Mouse (Mus musculus): ENCODE data around the gene Stx8.
A peak's percentile ranks its signal among the peaks of the same experiment; 100 is the strongest.

Stx8 gene

DNA sequence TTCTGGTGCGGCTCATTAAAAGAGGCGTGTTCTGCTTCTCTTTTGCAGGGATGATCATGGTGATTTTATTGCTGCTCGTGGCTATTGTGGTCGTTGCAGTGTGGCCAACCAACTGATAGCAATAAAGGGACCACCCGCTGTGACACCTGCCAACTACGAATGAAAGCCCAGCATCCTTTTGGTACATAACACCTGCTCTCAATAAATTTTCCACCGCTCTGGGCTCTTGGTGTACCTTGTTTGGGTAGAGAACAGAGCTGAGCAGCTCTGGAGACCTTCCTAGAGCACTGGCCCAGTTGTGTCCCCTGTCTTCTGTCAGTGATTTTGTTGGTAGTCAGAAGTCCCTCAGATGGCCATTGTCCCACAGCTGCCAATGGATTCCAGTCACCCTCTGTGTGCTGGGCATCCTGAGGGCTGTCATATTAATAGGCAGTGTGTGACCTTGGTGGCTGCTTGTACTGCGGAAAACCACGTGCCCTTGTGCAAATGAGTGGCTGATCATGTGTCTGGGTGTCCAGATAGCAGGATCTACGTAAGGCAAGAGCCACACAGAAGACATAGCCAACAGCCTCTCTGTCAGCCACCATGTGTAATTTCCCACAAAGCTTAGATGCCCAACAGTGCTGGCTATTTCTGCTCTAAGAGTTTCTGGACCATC, 237.8 kb downstream of the Stx8 start:
- DNase-seq = no peak

DNA sequence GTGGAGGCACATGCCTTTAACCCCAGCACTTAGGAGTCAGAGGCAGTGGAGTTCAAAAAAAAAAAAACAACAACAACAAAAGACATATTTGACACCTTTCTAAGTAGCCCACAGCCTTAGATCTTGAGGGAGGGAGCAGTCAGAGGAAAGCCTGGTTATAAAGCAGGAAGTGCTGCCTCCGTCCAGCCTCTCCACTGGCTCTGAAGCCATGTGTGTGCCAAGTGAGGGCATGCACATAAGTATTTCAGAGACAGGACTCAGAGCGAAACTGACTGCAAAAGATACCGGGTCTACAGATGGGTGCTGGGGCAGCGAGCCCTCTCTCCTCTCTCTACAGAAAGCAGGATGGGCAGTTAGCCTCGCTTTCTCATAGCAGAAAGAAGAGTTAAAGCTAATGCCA, 238.4 kb downstream of the Stx8 start:
- DNase-seq = no peak

- DNase-seq = no peak
Measured at GRCm38 (mm10) chr11:68205572-68206229, 239.7 kb downstream of the Stx8 start.

DNA sequence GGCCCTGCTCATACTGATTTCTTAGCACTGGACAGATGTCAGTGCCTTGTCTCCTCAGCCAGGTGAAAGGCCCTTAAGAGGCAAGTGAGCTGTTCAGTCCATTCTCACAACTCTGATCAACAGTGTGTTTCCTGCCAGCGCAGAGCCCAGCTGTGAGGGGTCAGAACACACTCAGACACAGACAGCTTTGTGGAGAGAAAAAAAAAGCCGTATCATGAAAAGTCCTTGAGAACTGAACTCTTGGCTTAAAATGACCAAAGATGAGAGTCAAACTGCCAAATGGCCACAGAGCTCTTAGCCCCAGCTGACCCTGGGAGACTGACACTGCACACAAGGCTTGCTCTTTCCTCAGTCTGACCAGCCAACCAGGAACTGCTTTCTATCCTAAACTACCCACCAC, 242.0 kb downstream of the Stx8 start:
- DNase-seq = no peak

DNA sequence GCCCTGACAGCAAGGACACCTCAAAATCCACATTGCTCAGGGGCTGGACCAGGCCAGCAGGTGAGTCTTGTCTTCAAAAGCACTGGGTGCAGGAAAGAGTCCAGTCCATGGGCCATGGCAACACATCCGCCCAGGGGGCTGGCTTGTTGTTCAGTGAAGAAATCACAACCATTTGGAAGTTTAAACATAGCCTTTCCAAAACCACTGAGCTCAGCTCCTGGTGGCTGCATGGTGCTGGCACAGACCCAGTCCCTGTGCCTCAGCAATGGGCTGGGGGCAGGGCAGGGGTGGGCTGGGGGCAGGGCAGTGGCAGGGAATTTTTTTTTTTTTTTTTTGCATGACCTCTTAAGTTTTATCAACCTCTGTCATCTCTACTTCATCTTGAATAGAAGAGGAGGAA, 242.6 kb downstream of the Stx8 start:
- DNase-seq = no peak

DNA sequence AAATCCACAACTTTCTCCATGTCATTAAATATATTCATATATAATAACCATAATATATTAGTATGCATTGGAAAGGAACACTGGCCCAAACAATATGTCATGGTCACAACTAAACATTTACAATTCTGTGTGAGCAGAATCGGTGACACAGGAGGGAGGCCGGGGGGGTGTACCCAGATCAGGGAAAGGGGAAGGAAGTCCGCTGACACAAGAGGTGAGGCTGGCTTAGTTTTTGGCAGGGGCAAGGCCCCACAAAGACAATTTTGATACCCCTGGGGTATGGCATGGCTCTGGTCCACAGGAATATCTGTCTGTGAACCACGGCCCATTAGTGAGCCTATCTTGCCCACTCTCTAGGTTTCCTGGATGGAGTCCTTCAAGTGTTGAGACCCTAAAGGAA, 243.5 kb downstream of the Stx8 start:
- no peak for DNase-seq

DNA sequence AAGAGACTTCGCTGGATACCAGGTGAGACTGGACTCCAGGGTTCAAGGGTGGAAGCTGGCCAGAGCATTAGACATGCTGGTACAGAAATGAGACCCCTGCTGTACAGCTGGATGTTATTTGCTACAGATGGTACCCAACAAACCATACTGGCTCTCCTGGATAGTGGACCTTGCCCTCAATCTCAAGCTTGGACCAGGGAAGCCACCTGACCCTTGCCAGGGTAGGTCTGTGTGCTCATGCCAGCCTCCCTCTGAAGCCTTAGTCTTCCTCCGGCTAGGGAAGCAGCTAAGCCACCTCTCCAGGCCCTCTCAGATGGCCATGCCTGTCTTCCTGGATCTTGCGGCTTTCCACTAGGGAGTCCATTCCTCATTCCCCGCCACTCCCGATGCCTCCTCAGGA, 244.7 kb downstream of the Stx8 start:
- DNase-seq = no peak

DNA sequence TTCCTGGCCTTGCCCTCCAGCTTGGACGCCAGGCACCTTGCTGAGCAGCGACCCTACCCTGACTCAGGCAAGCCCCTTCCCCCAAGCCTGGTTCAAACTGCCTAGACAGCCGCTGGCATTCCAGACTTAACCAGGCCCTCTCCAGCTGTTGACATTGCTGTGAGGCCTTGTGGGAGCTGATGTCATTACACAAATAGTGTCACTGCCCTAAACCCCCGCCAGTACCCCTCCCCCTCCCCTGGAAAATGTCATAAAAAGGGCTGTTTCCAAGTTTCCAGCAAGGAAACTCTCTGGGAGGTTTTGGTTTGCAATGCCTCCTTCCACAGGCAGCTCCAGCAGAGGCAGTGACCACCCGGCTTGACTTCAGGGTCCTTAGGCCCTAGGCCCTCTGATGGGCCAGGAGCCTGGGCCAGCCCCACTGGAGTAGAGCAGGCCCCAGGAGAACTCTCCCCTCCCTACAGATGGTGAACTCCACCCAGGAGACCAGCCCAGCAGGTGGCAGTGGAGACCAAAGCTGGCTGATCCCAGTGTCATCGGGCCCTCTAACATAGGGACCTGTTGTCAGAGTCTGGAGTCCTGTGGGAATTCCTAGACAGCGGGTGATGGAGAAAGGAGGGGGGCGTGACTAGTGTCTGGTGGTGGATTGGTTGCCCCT, 246.1 kb downstream of the Stx8 start:
- DNase-seq = peak; percentile 32

GRCm38 (mm10) chr11:68213896-68214295, 247.9 kb downstream of the Stx8 start:
- DNase-seq = no peak

- no peak for DNase-seq
Measured at GRCm38 (mm10) chr11:68214496-68215205, 248.7 kb downstream of the Stx8 start.

GRCm38 (mm10) chr11:68215206-68215912, 249.4 kb downstream of the Stx8 start:
- no peak for DNase-seq

- DNase-seq = no peak
Measured at GRCm38 (mm10) chr11:68216041-68216440, 250.0 kb downstream of the Stx8 start.

GRCm38 (mm10) chr11:68220733-68221132, 254.7 kb downstream of the Stx8 start:
- no peak for DNase-seq

DNA sequence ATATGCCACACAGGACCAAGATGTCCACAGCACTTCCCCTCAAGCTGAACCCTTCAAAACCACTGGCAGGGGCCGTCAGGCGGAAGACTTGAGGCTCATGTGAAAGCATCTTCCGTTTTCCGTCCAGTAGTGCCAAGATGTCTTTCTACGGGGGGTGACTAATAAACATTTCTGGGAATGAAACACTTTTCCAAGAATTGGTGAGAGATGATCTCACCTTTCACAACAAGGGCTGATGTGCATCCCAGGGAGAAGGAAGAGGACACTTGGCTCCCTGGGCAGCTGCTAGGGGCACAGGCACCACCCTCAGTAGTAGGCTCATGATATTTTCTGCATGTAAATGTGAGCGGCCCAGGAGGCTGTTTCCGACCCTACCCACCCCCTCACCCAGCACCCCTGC, 256.2 kb downstream of the Stx8 start:
- DNase-seq = no peak

- no peak for DNase-seq
Measured at GRCm38 (mm10) chr11:68223143-68223542, 257.1 kb downstream of the Stx8 start.

DNA sequence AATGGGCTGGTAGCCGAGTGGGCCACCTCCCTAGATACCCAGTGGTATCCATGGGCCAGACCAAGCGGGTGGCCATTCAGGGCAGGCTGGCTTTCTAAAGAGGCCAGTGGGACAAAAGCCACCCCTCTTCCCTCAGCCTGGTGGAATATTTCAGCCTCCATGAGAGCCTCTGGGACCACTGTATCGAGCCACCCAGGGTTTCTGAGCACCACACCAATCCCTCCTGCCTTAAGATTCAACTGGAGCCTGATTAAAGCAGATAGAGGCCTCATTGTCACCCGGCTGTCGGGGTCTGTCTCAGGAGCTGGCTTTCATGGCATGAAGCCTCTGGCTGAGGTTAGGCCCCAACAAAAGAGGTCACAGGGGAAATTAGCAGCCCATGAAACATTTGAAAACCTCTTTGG, 260.7 kb downstream of the Stx8 start:
- DNase-seq = no peak

DNA sequence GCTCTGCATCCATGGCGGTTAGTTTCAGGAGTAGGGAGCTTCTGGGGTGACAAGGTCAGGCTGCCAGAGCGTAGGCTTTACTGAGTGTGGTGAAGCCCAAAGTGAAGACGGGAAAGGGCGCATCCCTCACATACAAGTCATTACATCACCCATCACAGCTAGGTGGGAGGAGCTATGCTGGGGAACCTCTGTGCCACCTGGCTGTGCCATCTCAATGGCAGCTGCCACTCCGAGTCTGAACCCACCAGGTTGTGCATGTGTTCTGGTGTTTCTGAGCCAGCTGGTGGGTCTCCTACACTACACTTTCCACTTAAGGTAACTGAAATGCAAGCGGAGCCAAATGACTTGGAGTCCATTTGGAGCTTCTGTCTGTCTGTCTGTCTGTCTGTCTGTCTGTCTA, 261.8 kb downstream of the Stx8 start:
- DNase-seq = no peak

- DNase-seq = no peak
Measured at GRCm38 (mm10) chr11:68228941-68229665, 263.1 kb downstream of the Stx8 start.

DNA sequence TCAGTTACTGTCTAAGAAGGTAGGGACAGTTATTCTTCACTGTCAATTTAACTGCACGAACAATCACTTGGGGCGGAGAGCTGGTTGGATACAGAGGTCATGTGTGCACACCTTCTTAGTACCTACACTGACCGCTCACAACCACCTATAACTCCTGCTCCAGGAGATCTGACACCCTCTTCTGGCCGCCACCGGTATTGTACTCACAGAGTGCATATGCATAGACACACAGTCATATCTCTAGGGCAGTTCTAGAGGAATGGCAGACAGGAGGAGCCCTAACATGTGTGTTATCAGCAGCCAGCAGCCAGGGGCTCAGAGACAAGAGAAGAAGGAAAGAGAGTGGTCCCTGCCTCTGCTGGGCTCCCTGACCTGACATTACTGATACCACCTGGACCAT, 265.6 kb downstream of the Stx8 start:
- no peak for DNase-seq

- no peak for DNase-seq
Measured at GRCm38 (mm10) chr11:68233469-68233965, 267.5 kb downstream of the Stx8 start.

- no peak for DNase-seq
Measured at GRCm38 (mm10) chr11:68239756-68240155, 273.8 kb downstream of the Stx8 start.
